Mouse (Mus musculus) myocyte (in vitro differentiated cells): ENCODE results near the gene Gm13287.

Experiments used
- CEBPB ChIP-seq: IDR thresholded peaks from 2 replicates; pipeline ENCODE4 v1.6.1; 2011; ENCODE audit warnings: mild to moderate bottlenecking, moderate library complexity; ENCODE audit not compliant: poor library complexity, insufficient read depth, severe bottlenecking
- E2F4 ChIP-seq: IDR thresholded peaks from one replicate; pipeline ENCODE4 v1.6.1; 2011; ENCODE audit warnings: mild to moderate bottlenecking, control low read depth, moderate library complexity; ENCODE audit not compliant: insufficient read depth
- MAX ChIP-seq: IDR thresholded peaks from one replicate; pipeline ENCODE4 v1.6.1; 2011; ENCODE audit warnings: low read depth, mild to moderate bottlenecking, control low read depth
- MYOD1 ChIP-seq, 3 experiments: IDR thresholded peaks; one replicate each; pipeline ENCODE4 v1.6.1; 2011; ENCODE audit warnings: control low read depth in 2 of 3, low read depth in 2 of 3, mild to moderate bottlenecking in 2 of 3, moderate library complexity in 1 of 3; ENCODE audit not compliant: insufficient read length in 2 of 3, control insufficient read depth in 1 of 3
- MYOG ChIP-seq, 3 experiments: IDR thresholded peaks; one replicate each; pipeline ENCODE4 v1.6.1; 2011; ENCODE audit warnings: control low read depth in 2 of 3, low read depth in 2 of 3, mild to moderate bottlenecking in 2 of 3; ENCODE audit not compliant: insufficient read length in 2 of 3, control insufficient read depth in 1 of 3, insufficient read depth in 1 of 3
- POLR2A ChIP-seq: IDR thresholded peaks from one replicate; pipeline ENCODE4 v1.6.1; 2011; ENCODE audit warnings: low read depth, mild to moderate bottlenecking, control low read depth, moderate library complexity; ENCODE audit not compliant: insufficient read length
- POLR2AphosphoS2 ChIP-seq: IDR thresholded peaks from one replicate; pipeline ENCODE4 v1.6.1; 2011; ENCODE audit warnings: low read depth, control low read depth; ENCODE audit not compliant: insufficient read length
- REST ChIP-seq: IDR thresholded peaks from one replicate; pipeline ENCODE4 v1.6.1; 2011; ENCODE audit warnings: mild to moderate bottlenecking, control low read depth, moderate library complexity; ENCODE audit not compliant: insufficient read depth, insufficient read length
- SRF ChIP-seq: IDR thresholded peaks from one replicate; pipeline ENCODE4 v1.6.1; 2011; ENCODE audit warnings: low read depth; ENCODE audit not compliant: control insufficient read depth, insufficient read length
- TCF12 ChIP-seq: IDR thresholded peaks from one replicate; pipeline ENCODE4 v1.6.1; 2011; ENCODE audit warnings: mild to moderate bottlenecking, control low read depth; ENCODE audit not compliant: poor library complexity, insufficient read depth, severe bottlenecking
- USF1 ChIP-seq: IDR thresholded peaks from one replicate; pipeline ENCODE4 v1.6.1; 2011; ENCODE audit warnings: low read depth, mild to moderate bottlenecking, control low read depth, moderate library complexity

DNA sequence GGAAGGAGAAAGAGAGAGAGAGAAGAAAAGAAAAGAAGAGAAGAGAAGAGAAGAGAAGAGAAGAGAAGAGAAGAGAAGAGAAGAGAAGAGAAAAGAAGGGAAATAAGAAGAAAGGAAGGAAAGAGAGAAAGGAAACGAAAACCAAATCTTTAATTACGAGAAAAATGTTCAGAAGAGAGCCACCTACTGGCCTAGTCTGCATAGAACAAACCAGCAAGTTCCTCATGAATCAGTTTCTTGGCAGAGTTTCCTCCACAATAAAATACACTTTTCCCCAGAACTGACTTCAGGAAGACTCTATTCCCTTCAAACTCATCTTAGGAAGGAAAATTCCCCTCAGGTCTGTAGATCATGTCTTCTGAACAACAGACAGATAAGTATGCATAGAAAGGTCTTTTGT is 42.3 kb downstream of the Gm13287 start:
- TF ChIP-seq POLR2A (no peak), MAX (no peak), USF1 (no peak), CEBPB (no peak), SRF (no peak), TCF12 (no peak), POLR2AphosphoS2 (no peak), E2F4 (no peak), MYOG (IDR thresholded peaks at IDR 0.05; ENCODE audit: control insufficient read depth in 1 of 3, insufficient read depth in 1 of 3, insufficient read length in 2 of 3, low read depth in 2 of 3) (no peak), MYOD1 (IDR thresholded peaks at IDR 0.05; ENCODE audit: control insufficient read depth in 1 of 3, insufficient read length in 2 of 3, low read depth in 2 of 3) (no peak), REST (no peak)
